Mouse (Mus musculus): ENCODE results near the gene Rps24.
"Not testable (repeated sequence)": the region's sequence is repeated elsewhere in the genome, so short reads cannot be mapped to it uniquely, and the experiment has no call there.

Gene Rps24

GRCm38 (mm10) chr14:24486773-24487227 lies at the start of gene Rps24, which contains the start of gene Polr3a:
Gene Rps24 (plus strand): TSS chr14:24487125.
Gene Polr3a (minus strand): TSS chr14:24487058.
- in situ Hi-C loops (cut with MboI, MseI): loop anchor here (25.0 kb wide), 2 partner anchors 976 to 1151 kb away; partner anchors contain the start of gene Zmiz1

GRCm38 (mm10) chr14:24443529-24443928 lies 43.4 kb upstream of the Rps24 start:
- in situ Hi-C loops (cut with MboI, MseI): not testable (repeated sequence)

- in situ Hi-C loops (cut with MboI, MseI): no loop called here
These were observed 28.7 kb upstream of the Rps24 start for GRCm38 (mm10) chr14:24458191-24458590.

GRCm38 (mm10) chr14:24468806-24469205 lies 18.1 kb upstream of the Rps24 start:
- in situ Hi-C loops (cut with MboI, MseI): no loop called here

DNA sequence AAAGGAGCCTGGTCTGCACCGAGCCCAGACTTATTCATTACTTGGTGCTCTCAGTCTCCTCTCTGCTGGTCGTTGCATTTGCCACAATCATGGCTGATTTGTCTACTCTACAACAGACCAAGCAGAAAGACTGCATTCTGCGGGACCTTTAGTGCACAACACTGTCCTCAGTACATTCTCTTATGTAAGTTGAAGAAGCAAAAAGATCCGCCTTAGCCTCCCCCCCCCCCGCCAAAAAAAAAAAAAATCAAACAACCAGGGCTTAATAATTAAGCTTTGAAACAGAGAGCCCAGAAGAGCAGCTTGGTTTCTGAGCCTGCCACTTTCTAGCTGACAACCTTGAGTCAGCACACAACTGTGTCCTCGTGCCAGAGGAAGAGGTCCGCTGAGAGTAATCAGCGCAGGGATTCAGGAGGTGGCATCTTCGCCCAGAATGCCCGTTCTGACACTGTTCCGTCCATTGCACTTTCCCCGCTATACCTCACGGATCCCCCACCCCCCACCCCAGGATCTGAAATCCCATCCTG lies 621 bp upstream of the Rps24 start:
- in situ Hi-C loops (cut with MboI, MseI): loop anchor here (25.0 kb wide), 2 partner anchors 976 to 1151 kb away; partner anchors contain the start of gene Zmiz1

DNA sequence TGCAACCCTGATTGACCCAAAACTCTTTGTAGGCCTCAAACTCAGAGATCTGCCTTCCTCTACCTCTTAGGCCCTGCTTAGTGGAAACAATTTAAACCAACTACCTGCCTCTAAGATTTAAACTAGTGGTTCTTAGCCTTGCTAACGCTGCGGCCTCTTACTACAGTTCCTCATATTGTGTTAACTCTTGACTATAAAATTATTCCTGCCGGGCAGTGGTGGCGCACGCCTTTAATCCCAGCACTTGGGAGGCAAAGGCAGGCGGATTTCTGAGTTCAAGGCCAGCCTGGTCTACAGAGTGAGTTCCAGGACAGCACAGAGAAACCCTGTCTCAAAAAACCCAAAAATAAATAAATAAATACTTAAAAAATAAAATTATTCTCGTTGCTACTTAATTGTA lies 2.8 kb downstream of the Rps24 start:
- in situ Hi-C loops (cut with MboI, MseI): loop anchor here (25.0 kb wide), 2 partner anchors 973 to 1148 kb away; partner anchors contain the start of gene Zmiz1

DNA sequence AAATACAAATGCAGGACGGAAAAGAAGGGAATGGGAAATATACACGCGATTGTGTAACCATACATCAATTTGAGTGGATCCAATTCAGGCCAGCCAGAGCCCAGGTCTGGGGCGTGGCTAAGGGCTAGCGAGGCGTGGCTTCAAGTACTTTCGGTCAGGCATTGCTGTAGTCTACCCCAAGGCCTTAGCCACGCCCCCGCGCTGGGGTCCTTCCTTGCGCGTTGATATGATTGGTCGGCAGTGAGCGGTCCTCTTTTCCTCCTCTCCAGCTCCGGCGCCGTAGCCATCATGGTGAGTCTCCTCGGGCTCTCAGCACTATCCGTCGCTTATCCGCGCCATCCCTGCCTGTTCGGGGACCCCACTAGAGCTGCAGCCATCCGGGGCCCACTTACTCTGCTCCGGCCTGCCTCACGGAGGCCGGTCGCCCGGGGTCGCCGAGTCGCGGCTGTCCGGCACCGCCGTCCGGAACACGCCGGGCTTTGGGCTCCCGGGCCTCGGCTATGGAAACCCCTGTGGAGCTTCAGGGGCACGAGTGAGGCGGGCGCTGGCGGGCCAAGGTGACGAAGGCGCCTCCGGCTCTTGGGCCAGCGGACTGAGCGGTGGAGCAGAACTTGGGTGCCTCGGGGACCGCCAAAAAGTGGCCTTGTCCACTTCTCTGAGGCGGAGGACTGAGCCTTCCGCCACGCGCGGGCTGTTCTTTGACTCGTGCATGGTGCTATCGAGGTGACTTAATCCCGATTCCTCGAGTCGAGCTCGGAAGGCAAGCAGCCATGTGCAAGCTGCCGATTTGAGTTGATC lies 3.7 kb downstream of the Rps24 start:
- in situ Hi-C loops (cut with MboI, MseI): loop anchor here (25.0 kb wide), 2 partner anchors 972 to 1147 kb away; partner anchors contain the start of gene Zmiz1

DNA sequence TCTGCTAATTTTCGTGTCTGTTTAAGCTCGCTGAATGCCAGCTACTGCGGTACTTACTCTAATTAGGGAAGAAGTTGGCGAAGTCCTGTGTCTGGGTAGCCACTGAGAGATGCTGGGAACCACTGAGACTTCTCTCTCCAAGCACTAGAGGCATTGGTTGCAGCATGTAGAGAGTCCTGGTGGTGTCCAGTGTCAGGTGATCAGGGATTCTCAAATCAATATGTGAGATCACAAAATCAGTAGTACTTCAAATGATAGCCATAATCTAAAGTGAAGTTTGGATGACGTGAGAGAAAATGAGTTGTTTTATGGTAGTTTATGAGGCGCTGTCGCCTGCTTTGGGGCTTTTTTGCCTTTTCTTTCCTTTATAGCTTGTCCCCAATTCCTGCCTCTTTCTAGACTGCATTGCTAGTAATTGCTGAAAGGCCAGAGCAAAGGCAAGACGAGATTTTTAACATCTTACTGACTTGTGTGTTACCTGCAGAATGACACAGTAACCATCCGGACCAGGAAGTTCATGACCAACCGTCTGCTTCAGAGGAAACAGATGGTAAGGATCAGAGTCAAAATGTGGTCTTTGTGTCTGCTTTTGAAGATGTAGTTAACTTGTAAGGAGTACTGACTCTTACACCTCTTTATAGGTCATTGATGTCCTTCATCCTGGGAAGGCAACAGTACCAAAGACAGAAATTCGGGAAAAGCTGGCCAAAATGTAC lies 4.5 kb downstream of the Rps24 start:
- in situ Hi-C loops (cut with MboI, MseI): loop anchor here (25.0 kb wide), 2 partner anchors 971 to 1146 kb away; partner anchors contain the start of gene Zmiz1

DNA sequence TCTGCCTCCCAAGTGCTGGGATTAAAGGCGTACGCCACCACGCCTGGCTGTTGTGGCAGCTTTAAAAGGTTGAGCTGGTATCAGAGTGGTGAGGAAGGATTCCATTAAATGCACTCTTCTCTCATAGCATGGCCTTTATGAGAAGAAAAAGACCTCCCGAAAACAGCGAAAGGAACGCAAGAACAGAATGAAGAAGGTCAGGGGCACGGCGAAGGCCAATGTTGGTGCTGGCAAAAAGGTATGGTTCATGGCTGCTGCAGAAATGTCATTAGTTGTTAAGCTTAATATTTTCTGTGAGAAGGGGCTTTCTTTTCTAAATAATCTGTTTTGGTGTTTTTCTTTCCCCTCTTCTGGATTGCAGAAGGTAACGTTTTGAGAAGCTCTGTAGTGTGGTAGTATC lies 6.3 kb downstream of the Rps24 start:
- in situ Hi-C loops (cut with MboI, MseI): loop anchor here (25.0 kb wide), 2 partner anchors 969 to 1144 kb away; partner anchors contain the start of gene Zmiz1

DNA sequence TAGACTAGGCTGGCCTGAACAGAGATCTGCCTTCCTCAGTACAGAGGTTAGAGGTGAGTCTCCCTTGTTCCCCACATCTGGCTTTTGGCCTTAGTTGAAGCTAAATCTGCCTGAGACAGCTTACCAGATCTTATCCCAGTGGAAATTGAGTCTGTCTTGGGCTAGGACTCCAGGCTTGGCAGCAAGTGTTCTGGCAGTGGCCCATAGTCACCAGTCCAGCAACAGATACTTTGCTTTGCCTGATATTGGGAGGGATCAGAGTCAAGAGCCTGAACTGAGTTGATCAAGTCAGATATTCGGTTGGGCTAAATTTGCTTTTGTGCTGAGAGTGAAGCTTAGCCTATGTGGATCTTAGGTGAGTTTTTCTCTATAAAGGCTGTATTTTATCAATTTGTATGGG lies 9.6 kb downstream of the Rps24 start:
- in situ Hi-C loops (cut with MboI, MseI): loop anchor here (25.0 kb wide), 2 partner anchors 966 to 1141 kb away; partner anchors contain the start of gene Zmiz1

DNA sequence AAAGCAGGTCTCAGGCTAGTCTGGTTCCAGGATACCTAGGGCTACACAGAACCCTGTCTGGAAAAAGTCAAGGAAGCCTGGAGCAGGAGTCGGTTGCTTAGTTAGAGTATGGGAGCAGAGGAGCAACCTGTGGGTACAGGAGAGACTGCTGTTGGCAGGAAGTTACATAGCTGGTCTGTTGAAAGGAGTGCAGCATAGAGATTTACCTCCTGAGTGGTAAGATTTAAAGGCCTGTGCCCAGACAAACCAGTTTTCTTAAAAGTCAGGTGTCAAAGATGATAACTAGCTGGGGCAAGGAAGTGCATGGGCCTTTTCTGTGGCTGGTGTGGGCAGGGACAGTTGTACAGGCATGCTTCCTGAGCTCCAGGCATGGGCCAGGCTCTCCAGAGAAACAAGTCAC lies 10.5 kb downstream of the Rps24 start:
- in situ Hi-C loops (cut with MboI, MseI): loop anchor here (25.0 kb wide), 2 partner anchors 965 to 1140 kb away; partner anchors contain the start of gene Zmiz1

- in situ Hi-C loops (cut with MboI, MseI): loop anchor here (25.0 kb wide), 2 partner anchors 964 to 1139 kb away; partner anchors contain the start of gene Zmiz1
These were observed 11.8 kb downstream of the Rps24 start for GRCm38 (mm10) chr14:24498561-24499255.

- in situ Hi-C loops (cut with MboI, MseI): loop anchor here (25.0 kb wide), 2 partner anchors 963 to 1138 kb away; partner anchors contain the start of gene Zmiz1
These were observed 12.6 kb downstream of the Rps24 start for GRCm38 (mm10) chr14:24499478-24499877.

DNA sequence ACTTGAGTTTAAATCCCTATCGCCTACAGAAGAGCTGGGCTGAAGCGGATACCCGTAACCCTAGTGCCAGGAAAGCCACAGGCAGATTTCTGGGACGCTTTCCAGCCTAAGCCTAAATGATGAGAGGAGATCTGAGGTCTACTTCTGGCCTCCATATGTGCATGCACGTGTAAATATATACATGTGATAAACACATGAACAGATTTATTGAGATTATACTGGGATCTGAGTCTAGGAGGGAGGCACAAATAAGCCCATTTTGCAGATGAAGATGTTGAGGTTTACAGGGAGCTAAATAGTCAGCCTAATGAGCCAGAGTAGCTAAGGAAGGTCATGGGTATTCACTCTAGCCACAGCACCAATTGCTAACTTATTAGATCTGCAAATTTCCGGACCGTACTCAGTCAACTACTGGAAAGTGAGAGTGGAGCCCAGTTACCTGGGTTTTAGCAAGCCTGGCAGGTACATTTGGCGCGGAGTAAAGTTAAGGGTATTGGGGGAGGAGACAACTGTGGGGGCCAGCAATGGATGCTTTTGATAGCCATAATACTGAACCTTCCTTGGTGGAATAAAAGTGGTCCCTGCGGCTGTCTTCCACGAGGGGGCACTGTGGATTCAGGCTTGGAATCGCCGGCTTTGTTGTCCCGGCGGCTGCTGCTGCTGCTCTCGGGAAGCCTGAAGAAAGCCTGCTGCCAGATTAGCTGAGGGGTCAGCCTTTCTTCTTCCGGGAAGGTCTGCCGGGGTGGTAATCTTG lies 13.3 kb downstream of the Rps24 start:
- in situ Hi-C loops (cut with MboI, MseI): loop anchor here (5.0 kb wide), 1 partner anchor 262 kb away; no protein-coding TSS in a partner anchor

GRCm38 (mm10) chr14:24500845-24501186 lies 13.9 kb downstream of the Rps24 start:
- in situ Hi-C loops (cut with MboI, MseI): loop anchor here (5.0 kb wide), 1 partner anchor 261 kb away; no protein-coding TSS in a partner anchor

DNA sequence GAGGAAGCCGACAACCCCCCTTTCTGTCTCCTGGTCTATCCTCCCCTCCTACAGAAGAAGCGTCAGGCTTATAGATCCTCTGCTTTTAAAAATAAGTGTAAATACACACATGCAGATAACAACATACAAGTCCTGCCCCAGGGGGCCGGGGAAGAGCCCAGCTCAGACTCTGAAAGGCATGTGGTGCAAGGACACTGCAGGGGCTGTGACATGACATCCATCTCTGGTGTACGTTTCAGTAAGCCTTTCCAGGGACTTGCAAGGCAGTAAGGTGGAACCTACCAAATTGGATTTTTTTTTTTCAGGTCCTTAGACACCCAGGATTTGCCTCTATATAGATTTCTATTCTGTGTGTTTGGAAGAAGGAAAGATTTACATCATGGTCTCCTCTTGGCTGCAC lies 14.3 kb downstream of the Rps24 start:
- in situ Hi-C loops (cut with MboI, MseI): loop anchor here (5.0 kb wide), 1 partner anchor 261 kb away; no protein-coding TSS in a partner anchor

- in situ Hi-C loops (cut with MboI, MseI): no loop called here
These were observed 20.6 kb downstream of the Rps24 start for GRCm38 (mm10) chr14:24507452-24508069.

DNA sequence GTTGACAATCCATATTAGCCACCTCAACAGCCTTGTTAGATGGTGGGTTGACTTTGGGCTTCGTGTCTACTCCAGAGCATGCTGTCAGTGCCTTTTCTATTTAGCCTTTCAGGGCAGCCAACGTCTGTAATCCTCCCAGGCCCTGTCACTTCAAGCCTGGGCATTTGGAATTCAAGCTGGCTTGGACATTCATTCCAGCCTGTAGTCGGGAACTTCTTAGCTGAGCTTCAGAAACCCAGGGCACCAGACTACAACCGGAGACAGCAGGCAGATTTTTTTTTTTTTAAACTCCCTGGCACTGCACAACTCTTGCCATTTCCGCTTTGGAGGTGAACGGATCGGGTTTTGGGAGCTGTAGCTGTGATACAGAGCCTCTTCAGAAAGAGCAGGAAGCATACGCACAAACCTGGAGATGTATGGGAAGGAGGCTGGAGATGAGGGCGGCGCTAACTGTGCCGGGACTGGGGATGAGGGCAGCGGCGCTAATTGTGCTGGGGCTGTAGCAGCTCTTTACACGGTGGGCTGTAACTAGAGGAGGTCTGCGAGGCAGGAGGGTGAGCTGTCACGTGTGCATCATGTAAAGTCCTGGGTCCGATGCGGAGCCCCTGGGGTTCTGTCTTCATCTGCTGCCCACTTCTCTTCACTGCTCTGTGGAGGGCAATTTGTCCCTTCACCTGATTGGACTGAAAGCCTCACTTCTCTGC lies 21.3 kb downstream of the Rps24 start:
- in situ Hi-C loops (cut with MboI, MseI): no loop called here

DNA sequence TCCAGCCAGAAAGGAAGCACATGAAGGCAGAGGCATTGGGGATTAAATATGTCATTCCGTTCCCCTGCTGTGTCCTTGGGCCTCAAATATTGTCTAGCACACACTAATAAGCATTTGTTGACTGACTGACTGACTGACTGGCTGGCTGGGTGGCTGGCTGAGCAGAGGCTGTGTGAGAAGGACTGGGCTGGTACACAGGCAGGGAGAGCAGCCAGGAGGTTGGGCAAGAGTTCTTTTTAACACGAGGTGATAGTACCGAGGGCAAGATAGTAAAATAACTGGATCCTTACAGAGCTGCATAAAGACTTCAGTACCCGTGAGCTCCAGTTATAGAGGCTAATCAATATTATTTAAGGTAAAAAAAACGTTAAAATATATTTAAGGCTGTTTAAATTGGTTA lies 22.6 kb downstream of the Rps24 start:
- in situ Hi-C loops (cut with MboI, MseI): no loop called here
